Mouse (Mus musculus) ES-Bruce4 (cell line): ENCODE results near the gene Mfsd6l. TPM values are rescaled to one million over a fixed set of nuclear protein-coding genes. Genes with fewer than 3 reads are reported as not detected.

Experiments
- H3K27ac ChIP-seq: 2 replicates; pipeline ENCODE4 v1.5.1; 2012; ENCODE audit warnings: low read length, inconsistent platforms; ENCODE audit not compliant: insufficient read depth
- H3K27me3 ChIP-seq: 2 replicates; pipeline ENCODE4 v1.6.1; 2012; ENCODE audit warnings: mild to moderate bottlenecking, low read length, inconsistent platforms; ENCODE audit not compliant: control insufficient read depth, poor library complexity, insufficient read depth, severe bottlenecking
- H3K36me3 ChIP-seq: 2 replicates; pipeline ENCODE4 v1.6.1; 2012; ENCODE audit warnings: inconsistent platforms, mild to moderate bottlenecking, low read length, moderate library complexity; ENCODE audit not compliant: control insufficient read depth, poor library complexity, insufficient read depth, severe bottlenecking
- H3K4me1 ChIP-seq: one replicate; pipeline ENCODE4 v1.8.1; 2011; ENCODE audit warnings: low read length; ENCODE audit not compliant: control insufficient read depth, insufficient read depth
- H3K4me3 ChIP-seq: 2 replicates; pipeline ENCODE4 v1.5.1; 2011; ENCODE audit warnings: low read depth, mild to moderate bottlenecking, low read length
- H3K9ac ChIP-seq: 2 replicates; pipeline ENCODE4 v1.6.1; 2012; ENCODE audit warnings: low read depth, mild to moderate bottlenecking, inconsistent platforms; ENCODE audit not compliant: poor library complexity, severe bottlenecking
- H3K9me3 ChIP-seq: replicated peaks from 2 replicates; pipeline ENCODE4 v1.6.1; 2012; ENCODE audit warnings: mild to moderate bottlenecking, low read length, inconsistent platforms; ENCODE audit not compliant: control insufficient read depth, poor library complexity, insufficient read depth, severe bottlenecking
- CTCF ChIP-seq: IDR thresholded peaks from one replicate; pipeline ENCODE4 v1.8.1; 2011; ENCODE audit warnings: low read depth, low read length
- EP300 ChIP-seq: IDR thresholded peaks from 2 replicates; pipeline ENCODE4 v1.6.1; 2011; ENCODE audit warnings: low read depth, low read length; ENCODE audit not compliant: insufficient read depth
- POLR2A ChIP-seq: IDR thresholded peaks from one replicate; pipeline ENCODE4 v1.8.1; 2011; ENCODE audit warnings: low read length; ENCODE audit not compliant: insufficient read depth
- polyA plus RNA-seq: library from polyadenylated mRNA; stranded (reverse); fragments of >200 nt; gene quantifications from 2 replicates; pipeline ENCODE4 v1.2.4, GENCODE M21; 2011; ENCODE audit warnings: low read depth; ENCODE audit not compliant: missing spikeins, insufficient read depth, insufficient read length

Gene Mfsd6l
- polyA plus RNA-seq, 1 experiment: 0.48 TPM

- TF ChIP-seq EP300 (no peak), POLR2A (no peak), CTCF (no peak)
- Histone ChIP-seq H3K4me3 (no peak overlapping the region), H3K9ac (no peak overlapping the region), H3K36me3 (no peaks in the 10 kb centered on the region), H3K9me3 (no peaks in the 10 kb centered on the region), H3K27ac (no peak overlapping the region), H3K4me1 (no peaks in the 10 kb centered on the region), H3K27me3 (no peaks in the 10 kb centered on the region; the same call in 1 of the 2 replicates)
Observed at GRCm38 (mm10) chr11:68519815-68520214, 36.2 kb upstream of the Mfsd6l start.

GRCm38 (mm10) chr11:68520439-68520838, 35.5 kb upstream of the Mfsd6l start:
- Histone ChIP-seq H3K36me3 (no peaks in the 10 kb centered on the region), H3K9me3 (no peaks in the 10 kb centered on the region), H3K27me3 (no peaks in the 10 kb centered on the region; the same call in 1 of the 2 replicates), H3K4me3 (no peak overlapping the region), H3K4me1 (no peaks in the 10 kb centered on the region), H3K27ac (no peak overlapping the region), H3K9ac (no peak overlapping the region)
- TF ChIP-seq CTCF (no peak), EP300 (no peak), POLR2A (no peak)

- H3K4me3 ChIP-seq: no peak overlapping the region
- no peaks in the 10 kb centered on the region for H3K36me3 ChIP-seq
- TF ChIP-seq CTCF: no peak
- TF ChIP-seq POLR2A: no peak
- TF ChIP-seq EP300: no peak
- no peaks in the 10 kb centered on the region for H3K9me3 ChIP-seq
- no peak overlapping the region for H3K27ac ChIP-seq
- H3K9ac ChIP-seq: no peak overlapping the region
- H3K27me3 ChIP-seq: no peaks in the 10 kb centered on the region; the same call in 1 of the 2 replicates
- H3K4me1 ChIP-seq: no peaks in the 10 kb centered on the region
Observed at GRCm38 (mm10) chr11:68521352-68521751, 34.6 kb upstream of the Mfsd6l start.

- no peaks in the 10 kb centered on the region for H3K36me3 ChIP-seq
- TF ChIP-seq POLR2A (no peak), CTCF (no peak), EP300 (no peak)
Observed at GRCm38 (mm10) chr11:68526441-68526840, 29.5 kb upstream of the Mfsd6l start.

GRCm38 (mm10) chr11:68531066-68531806, 24.8 kb upstream of the Mfsd6l start:
- Histone ChIP-seq H3K36me3 (no peaks in the 10 kb centered on the region), H3K4me1 (no peaks in the 10 kb centered on the region), H3K4me3 (no peak overlapping the region), H3K9ac (no peak overlapping the region), H3K27ac (no peak overlapping the region), H3K9me3 (no peaks in the 10 kb centered on the region), H3K27me3 (no peaks in the 10 kb centered on the region)
- TF ChIP-seq CTCF: peak; percentile 79
- no peak for TF ChIP-seq POLR2A
- no peak for TF ChIP-seq EP300

More at GRCm38 (mm10) chr11:68526441-68526840, 29.5 kb upstream of the Mfsd6l start:
- no peak overlapping the region for H3K27ac ChIP-seq
- no peak overlapping the region for H3K9ac ChIP-seq
- no peaks in the 10 kb centered on the region for H3K4me1 ChIP-seq
- H3K27me3 ChIP-seq: no peaks in the 10 kb centered on the region
- H3K4me3 ChIP-seq: no peak overlapping the region
- H3K9me3 ChIP-seq: no peaks in the 10 kb centered on the region

- Histone ChIP-seq H3K9ac (no peak overlapping the region), H3K27ac (no peak overlapping the region), H3K4me1 (no peaks in the 10 kb centered on the region), H3K27me3 (no peaks in the 10 kb centered on the region), H3K9me3 (no peaks in the 10 kb centered on the region), H3K4me3 (no peak overlapping the region), H3K36me3 (no peaks in the 10 kb centered on the region)
- TF ChIP-seq CTCF (no peak), EP300 (no peak), POLR2A (no peak)
Observed at GRCm38 (mm10) chr11:68531941-68532535, 23.9 kb upstream of the Mfsd6l start.
